Mouse (Mus musculus) cerebellum, adult 2 months (tissue): ENCODE data around the gene Zbtb1.

Experiments
- CTCF ChIP-seq: fragments of 200-500 bp; IDR thresholded peaks from 2 replicates; pipeline ENCODE4 v1.5.1; 2011; ENCODE audit warnings: low read depth, mild to moderate bottlenecking, control low read depth, low read length, moderate library complexity, borderline replicate concordance; ENCODE audit not compliant: insufficient read depth
- POLR2A ChIP-seq: fragments of 200-500 bp; IDR thresholded peaks from 2 replicates; pipeline ENCODE4 v1.6.1; 2011; ENCODE audit warnings: low read length, control low read depth, borderline replicate concordance; ENCODE audit not compliant: insufficient read depth

- TF ChIP-seq CTCF, result no peak
- TF ChIP-seq POLR2A, result no peak; the same call in 1 of the 2 replicates
Measured at GRCm38 (mm10) chr12:76402991-76403885, 33.2 kb downstream of the Zbtb1 start.
